Mouse (Mus musculus) neural tube, embryonic 11.5 days (tissue): Measurements from ENCODE around the gene Gjb2. TPM values are rescaled to one million over a fixed set of nuclear protein-coding genes. Genes with fewer than 3 reads are reported as not detected.

Experiments
- ATAC-seq: fragments of 200-750 bp; cut with Nextera tagmentation; 2 replicates; pipeline ENCODE4 v1.8.0; 2017; ENCODE audit warnings: moderate number of reproducible peaks, mild to moderate bottlenecking, moderate TSS enrichment, moderate library complexity; ENCODE audit not compliant: insufficient read depth, low FRiP score, low TSS enrichment
- DNase-seq: peaks from one replicate; pipeline ENCODE4 v3.0.0-alpha.2; 2015; ENCODE audit warnings: low spot score
- H3K27ac ChIP-seq: fragments of 300-500 bp; sonication (generic); 2 replicates; pipeline ENCODE4 v1.5.1; 2014; ENCODE audit warnings: low read depth, mild to moderate bottlenecking, low read length
- H3K27me3 ChIP-seq: fragments of 300-500 bp; sonication (generic); 2 replicates; pipeline ENCODE4 v1.6.1; 2014; ENCODE audit warnings: mild to moderate bottlenecking, low read length, mixed read lengths; ENCODE audit not compliant: control insufficient read depth, insufficient read depth
- H3K36me3 ChIP-seq: fragments of 300-500 bp; sonication (generic); 2 replicates; pipeline ENCODE4 v1.6.1; 2014; ENCODE audit warnings: mild to moderate bottlenecking, low read length, moderate library complexity, mixed read lengths; ENCODE audit not compliant: control insufficient read depth, insufficient read depth
- H3K4me1 ChIP-seq: fragments of 300-500 bp; sonication (generic); 2 replicates; pipeline ENCODE4 v1.6.1; 2014; ENCODE audit warnings: low read length, mixed read lengths; ENCODE audit not compliant: control insufficient read depth, insufficient read depth
- H3K4me2 ChIP-seq: fragments of 300-500 bp; sonication (generic); 2 replicates; pipeline ENCODE4 v1.6.1; 2014; ENCODE audit warnings: low read depth, mild to moderate bottlenecking, moderate library complexity
- H3K4me3 ChIP-seq: fragments of 300-500 bp; sonication (generic); 2 replicates; pipeline ENCODE4 v1.5.1; 2014; ENCODE audit warnings: low read depth, low read length
- H3K9ac ChIP-seq: fragments of 300-500 bp; sonication (generic); 2 replicates; pipeline ENCODE4 v1.6.1; 2014; ENCODE audit warnings: mild to moderate bottlenecking, low read length
- H3K9me3 ChIP-seq: fragments of 300-500 bp; sonication (generic); 2 replicates; pipeline ENCODE4 v1.6.1; 2016; ENCODE audit warnings: low read length; ENCODE audit not compliant: control insufficient read depth
- WGBS: fragments of 180-500 bp; shearing (Covaris S2); extraction: QIAGEN DNeasy Blood & Tissue Kit; methylation state at CpG from one replicate; pipeline ENCODE4 v1.1.7; 2014; 5-methylcytosine and 5-hydroxymethylcytosine counted together
- polyA plus RNA-seq: library from polyadenylated mRNA; unstranded; fragments of >200 nt; fragmentation: Nextera tagmentation; extraction: Ambion mirVana; gene quantifications from 2 replicates; pipeline ENCODE4 v1.2.1, GENCODE M21; 2014

Gene Gjb2
- polyA plus RNA-seq, 1 experiment from 2014 or later = 47.4 TPM

- ATAC-seq (no peak), DNase-seq (no peak)
- WGBS = 2% methylated on average over 19 of the region's 19 CpGs
- Histone ChIP-seq H3K4me1 (no peaks in the 10 kb centered on the region), H3K36me3 (no peaks in the 10 kb centered on the region), H3K9ac (no peak overlapping the region), H3K4me2 (peak overlapping the region; percentile 78), H3K27me3 (peaks cover 40% of the 10 kb centered on the region), H3K4me3 (peak overlapping the region; percentile 51), H3K9me3 (no peaks in the 10 kb centered on the region), H3K27ac (no peak overlapping the region)
Observed at GRCm38 (mm10) chr14:57057204-57057562, 47.3 kb downstream of the Gjb2 start.

- Histone ChIP-seq H3K27me3 (peaks cover 22% of the 10 kb centered on the region), H3K4me2 (no peak overlapping the region), H3K27ac (no peak overlapping the region), H3K4me3 (no peak overlapping the region), H3K36me3 (no peaks in the 10 kb centered on the region), H3K9ac (no peak overlapping the region), H3K4me1 (no peaks in the 10 kb centered on the region), H3K9me3 (no peaks in the 10 kb centered on the region)
- no peak for DNase-seq
- ATAC-seq = no peak
- WGBS = 72% methylated on average over 6 of the region's 6 CpGs
Observed at GRCm38 (mm10) chr14:57052713-57053112, 51.8 kb downstream of the Gjb2 start.

Other genes with a start within 250 kb of the Gjb2 start
- 56.7 and 67.9 TPM in 2 replicates for gene Zmym2, start 218.0 kb downstream of the Gjb2 start, polyA plus RNA-seq
- gene Gja3, start 46.6 kb downstream of the Gjb2 start, polyA plus RNA-seq = 0.13 and 0.51 TPM in 2 replicates
- not detected in 2 replicates for gene Gm4491, start 11.2 kb upstream of the Gjb2 start, polyA plus RNA-seq
- 6.5 and 8.7 TPM in 2 replicates for gene Gjb6, start 28.9 kb upstream of the Gjb2 start, polyA plus RNA-seq